Mouse (Mus musculus) gastrocnemius, postnatal 25 days (tissue): ENCODE measurements around the gene Ccdc125. TPM values are rescaled to one million over a fixed set of nuclear protein-coding genes. Genes with fewer than 3 reads are reported as not detected.
"Not testable (repeated sequence)": the region's sequence is repeated elsewhere in the genome, so short reads cannot be mapped to it uniquely, and the experiment has no call there.

ENCODE experiments used
- DNase-seq: peaks from one replicate; pipeline ENCODE4 v3.0.0; 2022
- total RNA-seq, 2 experiments: library from RNA; stranded (reverse); gene quantifications; 1 replicate in 1 of 2; 2 replicates in 1 of 2; pipeline ENCODE4 v1.2.3; 2021

The Ccdc125 gene
- total RNA-seq, 2 experiments from 2014 or later: 0.18 to 0.43 TPM

GRCm38 (mm10) chr13:100715467-100715866 lies 46.0 kb downstream of the Ccdc125 start:
- DNase-seq: no peak

GRCm38 (mm10) chr13:100721656-100722055 lies 52.1 kb downstream of the Ccdc125 start:
- no peak for DNase-seq

DNA sequence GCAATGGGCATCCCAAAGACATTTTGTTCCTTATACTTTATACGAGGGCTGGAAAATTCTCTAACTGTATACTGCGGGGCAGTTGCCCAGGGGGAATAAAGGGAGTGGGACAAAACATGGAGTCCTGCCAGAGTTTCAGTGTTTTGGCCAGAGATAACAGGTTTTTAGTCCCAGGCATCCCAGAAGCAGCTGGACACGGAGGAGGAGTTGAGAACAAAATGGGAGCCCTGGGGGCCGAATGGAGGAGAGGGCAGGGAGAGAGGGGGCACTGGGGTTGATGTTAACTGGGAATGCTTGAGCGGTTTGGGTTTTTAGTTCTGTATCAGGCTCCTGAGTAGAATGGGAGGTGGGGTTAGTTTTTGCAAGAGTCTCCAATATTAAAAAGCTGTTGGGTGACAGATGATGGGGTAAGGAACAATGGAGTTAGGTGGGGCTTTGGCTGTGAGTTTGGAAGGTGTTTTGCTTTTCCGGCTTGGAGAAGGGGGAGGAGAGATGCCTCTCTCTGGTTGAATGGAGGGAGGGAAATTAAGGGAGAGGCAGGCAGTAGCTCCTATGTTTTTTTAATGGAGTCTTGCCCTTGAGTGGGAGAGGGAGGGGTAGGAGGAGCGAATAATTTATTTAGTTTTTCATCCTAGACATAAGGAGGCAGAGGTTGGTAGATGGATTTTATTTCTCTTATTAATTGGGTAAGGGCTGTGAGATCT lies 54.7 kb downstream of the Ccdc125 start:
- DNase-seq: peak; percentile 13

DNA sequence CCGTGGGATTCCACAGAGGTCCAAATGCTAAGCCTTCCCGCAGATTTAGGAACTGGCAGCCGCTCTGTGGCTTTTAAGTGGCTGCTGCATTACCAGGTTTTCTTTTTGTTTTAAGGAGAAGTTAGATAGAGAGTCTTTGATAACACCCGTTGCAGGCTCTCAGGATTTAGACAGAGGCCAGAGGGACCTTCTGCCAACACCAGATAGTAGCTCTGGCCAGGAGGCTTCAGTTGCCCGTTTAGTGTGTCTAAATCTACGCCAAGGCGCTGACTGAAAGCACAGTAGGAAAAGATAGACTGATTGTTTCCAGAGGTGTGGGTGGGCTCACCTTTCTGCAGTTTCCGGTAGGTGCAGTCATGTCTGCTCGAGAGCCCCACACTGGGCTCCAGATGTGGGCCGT lies 55.7 kb downstream of the Ccdc125 start:
- DNase-seq: no peak

DNA sequence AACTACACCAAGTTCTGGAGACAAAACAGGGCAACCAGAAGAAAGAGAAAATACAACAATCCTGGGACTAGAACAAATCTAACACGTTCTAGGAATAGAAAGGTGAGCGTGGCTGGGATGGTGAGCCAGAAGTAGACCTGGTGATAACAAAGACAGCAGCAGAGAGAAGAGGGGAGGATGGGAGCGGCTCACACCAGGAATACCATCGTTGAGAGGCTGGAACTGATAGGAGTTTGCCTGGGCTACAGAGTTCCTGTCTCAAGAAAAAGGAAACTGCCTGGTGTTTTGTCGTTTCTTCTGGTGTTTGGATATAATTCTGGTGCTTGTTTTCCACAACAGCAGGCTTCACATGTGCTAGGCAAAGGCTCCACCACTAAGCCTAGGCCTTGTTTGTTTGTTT lies 58.6 kb downstream of the Ccdc125 start:
- no peak for DNase-seq

DNA sequence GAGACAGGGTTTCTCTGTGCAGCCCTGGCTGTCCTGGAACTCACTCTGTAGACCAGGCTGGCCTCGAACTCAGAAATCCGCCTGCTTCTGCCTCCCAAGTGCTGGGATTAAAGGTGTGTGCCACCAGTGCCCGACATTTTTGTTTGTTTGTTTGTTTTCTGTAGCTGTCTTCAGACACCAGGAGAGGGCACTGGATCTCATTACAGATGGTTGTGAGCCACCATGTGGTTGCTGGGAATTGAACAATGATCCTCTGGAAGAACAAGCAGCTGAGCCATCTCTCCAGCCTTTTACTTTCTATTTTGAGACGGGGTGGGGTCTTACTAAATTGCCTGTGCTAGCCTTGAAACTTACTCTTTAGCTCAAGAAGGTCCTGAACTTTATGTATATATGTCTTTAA lies 59.0 kb downstream of the Ccdc125 start:
- DNase-seq: not testable (repeated sequence)

DNA sequence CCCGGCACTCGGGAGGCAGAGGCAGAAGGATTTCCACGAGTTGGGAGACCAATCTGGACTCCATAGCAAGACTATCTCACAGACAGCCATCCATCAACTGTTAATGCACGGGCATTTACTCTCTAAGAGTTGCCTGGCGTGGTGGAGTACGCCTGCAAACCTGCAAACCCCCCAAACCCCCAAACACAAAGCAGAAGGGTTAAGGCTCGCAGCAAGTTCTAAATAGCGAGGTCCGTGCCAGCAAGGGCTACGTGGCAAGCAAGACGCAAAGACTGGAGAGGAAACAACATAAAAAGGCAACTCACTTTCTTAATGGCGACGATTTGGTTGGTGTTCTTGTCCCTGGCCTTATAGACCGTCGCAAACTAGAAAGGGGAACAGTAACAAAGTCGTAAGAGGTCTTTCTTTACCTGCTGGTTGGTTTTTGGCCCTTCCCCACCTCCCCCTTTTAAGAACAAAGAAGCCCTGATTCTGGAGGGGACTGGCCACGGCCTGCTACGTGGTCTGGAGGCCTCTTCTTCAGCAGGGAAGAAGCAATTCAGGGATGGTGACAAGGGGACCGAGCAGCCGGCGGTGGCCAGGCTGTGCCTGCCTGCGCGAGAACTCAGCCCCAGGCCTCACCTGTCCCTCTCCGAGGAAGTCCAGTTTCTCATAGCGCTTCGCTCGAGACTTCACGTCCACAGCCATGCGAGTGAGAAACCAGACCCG lies 60.8 kb downstream of the Ccdc125 start:
- no peak for DNase-seq

GRCm38 (mm10) chr13:100730861-100731176 lies 61.3 kb downstream of the Ccdc125 start, which contains the start of gene Cdk7:
Gene Cdk7, minus strand, starts transcription at chr13:100730939.
- DNase-seq: peak; percentile 92

DNA sequence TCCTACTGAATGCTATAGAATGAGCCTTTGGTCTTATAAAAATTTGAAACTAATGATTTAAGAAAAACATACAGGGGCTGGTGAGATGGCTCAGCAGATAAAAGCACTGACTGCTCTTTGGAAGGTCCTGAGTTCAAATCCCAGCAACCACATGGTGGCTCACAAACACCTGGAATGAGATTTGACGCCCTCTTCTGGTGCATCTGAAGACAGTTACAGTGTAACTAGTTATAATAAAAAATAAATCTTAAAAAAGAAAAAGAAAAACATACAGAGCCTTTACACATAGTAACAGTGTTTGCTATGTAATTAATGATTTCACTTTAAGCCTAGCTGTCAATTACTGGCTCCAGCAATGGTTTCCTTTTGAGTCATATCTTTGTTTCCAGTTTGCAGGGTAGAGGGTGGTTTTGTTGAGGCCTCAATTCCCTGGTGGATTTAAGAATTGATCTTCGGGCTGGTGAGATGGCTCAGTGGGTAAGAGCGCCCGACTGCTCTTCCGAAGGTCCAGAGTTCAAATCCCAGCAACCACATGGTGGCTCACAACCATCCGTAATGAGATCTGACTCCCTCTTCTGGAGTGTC lies 62.0 kb downstream of the Ccdc125 start:
- not testable (repeated sequence) for DNase-seq

GRCm38 (mm10) chr13:100732756-100733155 lies 63.2 kb downstream of the Ccdc125 start:
- DNase-seq: no peak

DNA sequence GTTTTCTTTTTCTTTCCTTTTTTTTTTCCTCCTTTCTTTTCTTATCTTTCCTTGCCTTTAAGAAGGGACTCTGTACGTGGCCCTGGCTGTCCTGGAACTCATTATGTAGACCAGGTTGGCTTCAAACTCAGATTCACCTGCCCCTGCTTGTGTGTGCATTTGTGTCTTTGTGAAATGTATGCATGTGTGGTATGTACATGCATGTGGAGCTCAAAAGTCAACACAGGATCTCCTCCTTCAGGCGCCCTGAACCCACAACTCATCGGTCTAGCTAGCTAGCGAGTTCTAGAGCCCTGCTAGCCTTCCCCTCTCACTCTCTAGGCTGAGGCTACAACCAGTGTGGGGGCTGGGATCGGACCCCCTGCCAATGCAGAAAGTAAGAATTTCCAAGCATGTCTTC lies 73.3 kb downstream of the Ccdc125 start:
- no peak for DNase-seq

DNA sequence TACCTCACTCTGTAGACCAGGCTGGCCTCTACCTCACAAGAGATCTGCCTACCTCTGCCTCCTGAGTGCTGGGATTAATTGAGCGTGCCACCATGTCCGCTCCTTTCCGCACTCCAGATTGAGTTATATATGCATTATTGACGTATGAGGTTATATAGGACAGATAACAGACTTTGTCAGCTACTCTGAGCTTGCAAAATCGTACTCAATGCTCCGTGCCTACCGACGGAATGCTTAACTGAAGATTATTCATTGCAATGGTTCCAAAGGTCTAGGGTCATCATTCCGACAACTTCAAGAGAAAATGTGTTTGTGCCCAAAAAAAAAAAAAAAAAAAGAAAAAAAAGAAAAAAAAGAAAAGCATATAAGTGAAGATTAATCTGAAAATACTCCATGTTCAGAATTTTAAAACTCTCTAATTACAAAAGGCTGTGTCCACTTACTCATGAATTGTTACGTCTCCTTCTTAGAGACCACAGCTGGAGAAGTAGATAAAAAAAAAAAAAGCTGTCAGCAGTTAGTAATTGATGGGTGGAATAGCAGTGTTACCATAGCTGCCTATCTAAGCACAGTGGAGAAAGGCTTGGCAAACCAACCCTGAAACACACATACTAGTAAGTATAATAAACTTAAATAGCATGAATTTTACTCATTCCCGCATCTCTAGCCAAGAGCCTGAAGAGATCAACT lies 74.0 kb downstream of the Ccdc125 start:
- DNase-seq: no peak

DNA sequence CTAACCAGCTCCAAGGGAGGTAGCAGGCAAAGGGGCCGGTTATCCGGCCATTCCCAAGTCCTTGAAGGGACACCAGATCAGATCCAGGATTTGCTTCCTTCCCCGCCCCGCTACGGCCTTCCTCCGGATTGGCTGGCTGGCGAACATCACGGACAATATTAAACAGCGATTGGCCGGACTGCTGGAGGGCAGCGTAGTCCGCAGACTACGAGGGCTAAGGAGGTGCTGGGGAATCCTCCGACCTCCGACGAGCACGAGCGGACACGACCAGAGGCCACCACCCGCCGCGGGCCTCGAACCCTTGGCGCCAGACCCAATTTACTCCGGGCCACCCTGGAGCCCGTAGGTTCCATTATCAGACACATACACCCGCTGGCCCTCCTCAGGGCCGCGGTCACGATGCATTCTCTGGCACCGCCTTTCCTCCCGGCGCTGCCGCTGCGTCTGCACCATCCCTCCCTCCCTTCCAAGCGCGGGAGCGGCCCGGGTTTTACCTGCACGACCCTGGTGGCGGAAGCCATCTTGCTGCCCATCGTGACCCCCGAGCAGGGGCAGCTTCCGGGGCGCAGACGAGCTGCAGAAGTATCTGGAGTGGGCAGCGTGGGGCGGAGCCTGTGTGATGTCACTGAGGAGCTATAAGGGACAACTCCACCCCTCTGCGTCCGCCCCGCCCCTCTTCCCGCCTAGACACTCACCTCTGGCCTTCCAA lies 74.7 kb downstream of the Ccdc125 start, which contains the start of gene Mrps36:
TSS of gene Mrps36 (minus strand) at position 624 of the 709 bp plus-strand sequence.
- peak; percentile 91 for DNase-seq

- no peak for DNase-seq
These were observed 76.6 kb downstream of the Ccdc125 start for GRCm38 (mm10) chr13:100746090-100746489.

Other genes starting within 250 kb of the Ccdc125 start
- not detected for gene Naip1, start 216.8 kb upstream of the Ccdc125 start, total RNA-seq
- 10 to 100 TPM; 19.2 to 19.8 TPM for gene Gtf2h2, start 177.1 kb upstream of the Ccdc125 start, total RNA-seq
- under 1 TPM in 1 of 2 experiments, not detected in 1; 0.32 TPM for gene Ocln, start 117.0 kb upstream of the Ccdc125 start, total RNA-seq
- under 1 TPM; 0.28 to 0.38 TPM for gene Marveld2, start 52.7 kb upstream of the Ccdc125 start, total RNA-seq
- gene Ak6, start 18.7 kb upstream of the Ccdc125 start, total RNA-seq: 10 to 100 TPM; 57.7 to 58.0 TPM
- 10 to 100 TPM in 1 of 2 experiments, 1 to 10 TPM in 1; 9.4 to 11.0 TPM for gene Rad17, start 18.7 kb upstream of the Ccdc125 start, total RNA-seq
- 1 to 10 TPM; 5.7 to 9.2 TPM for gene Taf9, start 18.1 kb upstream of the Ccdc125 start, total RNA-seq
- gene Cdk7, start 61.2 kb downstream of the Ccdc125 start, total RNA-seq: 10 to 100 TPM; 11.2 to 13.5 TPM
- gene Mrps36, start 74.9 kb downstream of the Ccdc125 start, total RNA-seq: 100 to 1,000 TPM; 145 to 155 TPM
- not detected for gene Cenph, start 106.2 kb downstream of the Ccdc125 start, total RNA-seq
- gene Ccnb1, start 116.9 kb downstream of the Ccdc125 start, total RNA-seq: 1 to 10 TPM; 1.0 to 1.2 TPM
- 10 to 100 TPM; 10.5 to 11.3 TPM for gene Slc30a5, start 163.7 kb downstream of the Ccdc125 start, total RNA-seq